Mouse (Mus musculus) midbrain, embryonic 11.5 days (tissue): Measurements from ENCODE around the gene Akap6. TPM values are rescaled to one million over a fixed set of nuclear protein-coding genes. Genes with fewer than 3 reads are reported as not detected.

Experiments used
- ATAC-seq: fragments of 200-750 bp; cut with Nextera tagmentation; 2 replicates; pipeline ENCODE4 v1.8.0; 2017; ENCODE audit warnings: moderate TSS enrichment, moderate library complexity; ENCODE audit not compliant: low FRiP score
- DNase-seq: peaks from one replicate; pipeline ENCODE4 v3.0.0; 2015; ENCODE audit warnings: low spot score; ENCODE audit errors: missing footprints
- H3K27ac ChIP-seq: fragments of 300-500 bp; sonication (generic); 2 replicates; pipeline ENCODE4 v1.5.1; 2014; ENCODE audit warnings: low read depth, low read length
- H3K27me3 ChIP-seq: fragments of 300-500 bp; sonication (generic); 2 replicates; pipeline ENCODE4 v1.6.1; 2014; ENCODE audit warnings: mild to moderate bottlenecking, low read length, moderate library complexity, mixed read lengths; ENCODE audit not compliant: control insufficient read depth, insufficient read depth
- H3K36me3 ChIP-seq: fragments of 300-500 bp; sonication (generic); 2 replicates; pipeline ENCODE4 v1.6.1; 2014; ENCODE audit warnings: mild to moderate bottlenecking, low read length, moderate library complexity, mixed read lengths; ENCODE audit not compliant: control insufficient read depth, insufficient read depth
- H3K4me1 ChIP-seq: fragments of 300-500 bp; sonication (generic); 2 replicates; pipeline ENCODE4 v1.6.1; 2014; ENCODE audit warnings: low read length; ENCODE audit not compliant: control insufficient read depth, insufficient read depth
- H3K4me2 ChIP-seq: fragments of 300-500 bp; sonication (generic); 2 replicates; pipeline ENCODE4 v1.6.1; 2014; ENCODE audit warnings: mild to moderate bottlenecking, moderate library complexity
- H3K4me3 ChIP-seq: fragments of 300-500 bp; sonication (generic); 2 replicates; pipeline ENCODE4 v1.5.1; 2014; ENCODE audit warnings: low read depth, low read length
- H3K9ac ChIP-seq: fragments of 300-500 bp; sonication (generic); 2 replicates; pipeline ENCODE4 v1.6.1; 2014; ENCODE audit warnings: low read length
- H3K9me3 ChIP-seq: fragments of 300-500 bp; sonication (generic); 2 replicates; pipeline ENCODE4 v1.6.1; 2016; ENCODE audit warnings: low read length; ENCODE audit not compliant: control insufficient read depth
- WGBS: fragments of 180-500 bp; shearing (Covaris S2); extraction: QIAGEN DNeasy Blood & Tissue Kit; methylation state at CpG from one replicate; pipeline ENCODE4 v1.1.7; 2014; 5-methylcytosine and 5-hydroxymethylcytosine counted together
- polyA plus RNA-seq: library from polyadenylated mRNA; unstranded; fragments of >200 nt; fragmentation: Nextera tagmentation; extraction: Ambion mirVana; gene quantifications from 2 replicates; pipeline ENCODE4 v1.2.1, GENCODE M21; 2014

The Akap6 gene
- polyA plus RNA-seq, 1 experiment from 2014 or later: 16.5 TPM

DNA sequence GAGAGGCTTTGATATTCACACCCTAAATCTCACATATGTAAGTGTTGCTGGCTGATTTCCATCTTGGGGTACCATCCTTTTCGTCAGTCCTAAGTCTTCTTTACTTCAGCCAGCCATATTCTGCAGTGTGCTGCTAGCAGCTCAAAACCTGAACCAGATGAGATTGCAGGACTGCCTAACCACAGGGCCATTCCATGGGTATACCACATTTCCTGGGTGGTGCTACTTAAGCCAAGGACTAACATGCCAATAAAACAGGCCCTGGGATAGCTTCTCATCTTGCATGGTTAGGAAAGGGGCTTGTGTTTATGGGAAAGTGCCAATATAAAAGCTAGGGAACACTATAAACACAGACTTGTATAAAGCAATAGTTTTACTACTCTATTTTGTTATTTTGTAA lies 7.6 kb upstream of the Akap6 start:
- no peak overlapping the region for H3K27ac ChIP-seq
- no peak overlapping the region for H3K9ac ChIP-seq
- no peak for DNase-seq
- H3K27me3 ChIP-seq: no peaks in the 10 kb centered on the region
- H3K4me3 ChIP-seq: no peak overlapping the region
- H3K4me1 ChIP-seq: no peaks in the 10 kb centered on the region
- H3K36me3 ChIP-seq: no peaks in the 10 kb centered on the region
- H3K9me3 ChIP-seq: no peaks in the 10 kb centered on the region
- no peak overlapping the region for H3K4me2 ChIP-seq
- 97% methylated on average over 1 of the region's 1 CpGs for WGBS
- no peak for ATAC-seq

DNA sequence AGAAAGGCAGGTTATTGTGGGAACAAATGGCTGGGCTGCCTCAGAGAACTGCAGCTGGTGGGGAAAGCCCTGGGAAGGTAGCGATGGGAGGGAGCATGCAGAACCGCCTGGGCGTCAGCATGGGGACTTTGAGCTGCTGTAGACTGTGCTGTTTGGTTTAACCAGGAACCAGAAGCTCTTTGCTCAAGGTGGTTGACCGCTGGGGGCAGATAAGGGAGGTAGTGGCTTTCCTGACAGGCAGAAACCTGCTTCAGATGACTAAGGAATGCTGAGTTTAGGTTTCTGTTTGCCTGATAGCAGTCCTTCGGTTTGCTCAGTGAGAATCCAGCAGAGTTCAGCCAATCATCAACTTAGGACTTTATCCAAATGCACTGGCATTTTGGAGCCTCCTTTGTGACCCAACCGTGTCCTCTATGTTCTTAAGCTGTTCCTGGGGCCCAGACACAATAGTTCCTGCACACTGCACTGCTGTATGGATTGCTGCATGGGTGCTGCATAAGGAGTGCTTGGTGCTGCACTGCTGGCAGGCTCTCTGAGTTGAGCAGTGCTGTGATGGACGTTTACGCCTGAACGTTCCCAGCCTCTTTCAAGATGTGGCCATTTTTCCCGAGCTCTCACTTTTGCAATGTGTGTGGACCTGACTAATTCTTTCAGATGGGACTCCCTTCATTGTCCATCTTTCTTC lies 6.8 kb upstream of the Akap6 start:
- WGBS: 60% methylated on average over 10 of the region's 10 CpGs
- no peak overlapping the region for H3K4me3 ChIP-seq
- H3K27me3 ChIP-seq: no peaks in the 10 kb centered on the region
- no peak overlapping the region for H3K9ac ChIP-seq
- H3K27ac ChIP-seq: no peak overlapping the region
- ATAC-seq (no peak), DNase-seq (peak; percentile 64)
- no peaks in the 10 kb centered on the region for H3K9me3 ChIP-seq
- no peaks in the 10 kb centered on the region for H3K36me3 ChIP-seq
- no peaks in the 10 kb centered on the region for H3K4me1 ChIP-seq
- H3K4me2 ChIP-seq: no peak overlapping the region

DNA sequence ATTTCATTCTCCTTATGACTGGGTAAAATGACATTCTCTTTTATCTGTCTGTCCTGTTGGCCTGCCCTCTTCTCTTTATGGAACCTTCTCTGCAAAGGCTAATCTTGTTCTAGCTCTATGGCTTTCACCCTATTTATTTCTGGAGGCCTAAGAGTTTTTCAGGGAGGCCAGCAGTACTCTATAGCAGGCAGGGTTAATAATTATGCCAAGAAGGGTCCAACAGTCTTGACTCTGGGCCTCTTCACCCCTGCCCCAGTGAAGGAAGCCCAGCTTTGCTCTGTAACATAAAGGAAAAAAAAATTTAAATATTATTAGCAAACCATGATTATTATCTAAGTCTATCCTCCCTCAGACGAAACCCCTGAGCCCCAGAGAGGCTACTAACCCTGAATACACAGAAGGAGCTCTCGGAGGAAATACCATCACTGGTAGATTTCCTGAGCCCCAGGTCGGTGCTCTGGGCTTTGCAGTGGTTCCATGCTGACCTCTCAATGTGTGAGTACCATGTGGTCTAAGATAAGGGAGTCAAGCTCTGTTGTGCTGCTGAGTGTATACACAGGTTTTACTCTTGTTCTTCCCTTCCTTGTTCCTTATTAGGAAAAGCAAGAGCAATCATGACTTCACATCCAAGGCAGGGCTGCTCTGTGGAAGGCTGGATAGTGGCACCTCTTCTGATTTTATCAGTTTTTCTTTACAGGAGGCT lies 1.6 kb upstream of the Akap6 start:
- H3K4me2 ChIP-seq: no peak overlapping the region
- H3K9me3 ChIP-seq: no peaks in the 10 kb centered on the region
- peak overlapping the region; percentile 71 for H3K27ac ChIP-seq
- WGBS: 74% methylated on average over 3 of the region's 3 CpGs
- H3K9ac ChIP-seq: no peak overlapping the region
- H3K4me1 ChIP-seq: peaks cover 25% of the 10 kb centered on the region
- H3K4me3 ChIP-seq: no peak overlapping the region
- ATAC-seq (no peak), DNase-seq (peak; percentile 54)
- no peaks in the 10 kb centered on the region for H3K36me3 ChIP-seq
- no peaks in the 10 kb centered on the region for H3K27me3 ChIP-seq

DNA sequence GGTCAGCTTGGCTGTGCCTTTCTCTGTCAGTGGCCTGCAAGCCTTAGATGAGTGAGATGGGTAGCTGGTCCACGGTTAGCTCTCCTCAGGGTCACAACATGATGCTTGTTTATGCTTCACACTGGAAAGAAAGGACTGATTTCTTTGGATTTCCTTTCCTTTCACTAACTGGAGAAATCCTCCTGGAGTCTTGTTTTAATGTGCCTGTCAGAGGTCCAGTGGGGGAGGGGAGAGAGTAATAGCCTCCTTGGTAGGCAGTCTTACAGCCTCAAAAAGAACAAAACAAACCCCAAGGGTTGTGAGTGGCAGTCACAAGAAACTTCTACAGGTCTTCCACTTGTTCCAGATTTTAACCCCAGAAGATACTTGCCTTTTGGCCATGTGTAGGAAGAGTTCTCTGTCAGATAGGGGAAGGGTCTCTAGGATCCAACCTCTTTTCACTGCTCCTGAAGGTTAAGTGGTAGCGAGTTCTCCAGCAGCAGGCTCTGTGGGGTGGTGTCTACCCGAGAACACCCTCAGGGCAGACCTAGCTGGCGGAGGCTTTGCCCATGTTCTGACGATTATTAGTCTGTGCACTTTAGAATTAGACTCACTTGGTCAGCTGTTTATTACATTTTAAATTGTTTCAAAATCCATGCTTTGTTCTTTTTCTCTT lies 780 bp upstream of the Akap6 start:
- Histone ChIP-seq H3K4me1 (peaks cover 25% of the 10 kb centered on the region), H3K4me3 (0 out of 2 replicates have a peak overlapping the region, but pooled peaks have one; percentile 43), H3K4me2 (peak overlapping the region; percentile 59), H3K9me3 (no peaks in the 10 kb centered on the region), H3K27me3 (no peaks in the 10 kb centered on the region), H3K36me3 (no peaks in the 10 kb centered on the region), H3K9ac (peak overlapping the region; percentile 36; the same call in 1 of the 2 replicates), H3K27ac (peak overlapping the region; percentile 71)
- peak; percentile 54 for ATAC-seq
- WGBS: 18% methylated on average over 5 of the region's 5 CpGs
- DNase-seq: peak; percentile 89

DNA sequence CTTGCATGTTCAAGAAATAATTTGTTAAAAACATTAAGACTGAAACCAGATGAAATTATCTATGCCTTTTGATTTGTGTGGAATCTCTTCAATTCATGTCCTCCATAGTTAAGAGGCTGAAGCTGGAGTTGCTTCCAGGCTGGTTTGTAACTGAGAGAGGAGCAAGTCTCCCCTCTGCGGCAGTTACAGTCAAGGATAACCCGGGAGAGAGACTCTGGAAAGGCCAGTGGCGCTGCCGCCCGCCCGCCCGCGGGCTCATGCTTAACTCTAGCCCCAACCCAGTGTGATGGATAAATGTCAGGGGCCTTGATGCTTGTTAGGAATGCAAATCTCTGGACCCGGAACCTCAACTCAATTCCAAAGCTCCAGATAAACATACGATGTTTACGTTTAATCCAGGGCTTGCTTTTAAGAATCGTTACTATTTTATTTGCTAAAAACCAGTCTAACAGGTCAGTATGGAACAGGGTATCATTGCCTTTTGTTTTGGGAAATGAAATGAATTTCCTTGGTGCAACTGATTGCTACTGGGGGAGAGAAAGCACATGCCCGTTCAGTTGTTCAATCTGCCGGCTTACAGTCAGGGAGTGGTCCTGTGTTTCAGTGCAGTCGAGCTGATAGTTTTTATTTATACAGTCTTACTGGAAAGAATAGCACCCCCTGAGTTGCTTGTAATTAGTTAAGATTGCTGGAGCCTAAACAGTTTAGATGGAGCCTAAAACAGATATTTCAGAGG lies 946 bp downstream of the Akap6 start:
- peak overlapping the region; percentile 43 for H3K4me3 ChIP-seq
- H3K27me3 ChIP-seq: no peaks in the 10 kb centered on the region
- WGBS: 12% methylated on average over 15 of the region's 15 CpGs
- H3K27ac ChIP-seq: peak overlapping the region; percentile 42
- peak overlapping the region; percentile 59 for H3K4me2 ChIP-seq
- no peaks in the 10 kb centered on the region for H3K9me3 ChIP-seq
- peak overlapping the region; percentile 67 for H3K9ac ChIP-seq
- H3K4me1 ChIP-seq: peaks cover 25% of the 10 kb centered on the region
- ATAC-seq: peak; percentile 47; the same call in 1 of the 2 replicates
- DNase-seq: peak; percentile 92
- H3K36me3 ChIP-seq: no peaks in the 10 kb centered on the region

DNA sequence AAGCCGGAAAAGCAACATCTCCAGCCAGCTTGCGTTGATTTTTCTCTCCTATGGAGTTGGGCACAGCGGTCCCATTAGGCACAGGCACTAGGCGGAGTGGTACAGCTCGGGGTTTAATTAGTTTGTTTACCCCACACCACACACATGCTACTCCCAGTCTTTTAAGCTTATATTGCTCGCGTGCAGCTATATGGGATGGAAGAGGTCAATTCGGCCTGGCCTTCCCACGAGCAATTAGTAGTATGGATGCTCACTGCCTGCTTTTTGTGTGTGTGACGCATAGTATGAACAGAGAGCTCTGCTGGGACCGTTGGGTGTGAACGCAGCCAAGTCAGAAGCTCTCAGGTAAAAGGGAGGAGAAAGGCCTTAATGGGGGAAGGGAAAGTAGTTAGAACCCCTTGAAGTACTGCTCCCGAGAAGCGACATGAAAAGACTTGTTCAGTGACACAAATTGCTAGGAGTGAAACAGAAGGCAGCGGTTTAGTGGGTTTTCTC lies 1.6 kb downstream of the Akap6 start:
- Histone ChIP-seq H3K27ac (peak overlapping the region; percentile 26; the same call in 1 of the 2 replicates), H3K4me3 (peak overlapping the region; percentile 43), H3K9me3 (no peaks in the 10 kb centered on the region), H3K4me2 (peak overlapping the region; percentile 59), H3K36me3 (no peaks in the 10 kb centered on the region), H3K27me3 (no peaks in the 10 kb centered on the region), H3K4me1 (peaks cover 25% of the 10 kb centered on the region), H3K9ac (peak overlapping the region; percentile 67)
- DNase-seq: peak; percentile 95
- WGBS: 17% methylated on average over 15 of the region's 15 CpGs
- ATAC-seq: peak; percentile 28; the same call in 1 of the 2 replicates

DNA sequence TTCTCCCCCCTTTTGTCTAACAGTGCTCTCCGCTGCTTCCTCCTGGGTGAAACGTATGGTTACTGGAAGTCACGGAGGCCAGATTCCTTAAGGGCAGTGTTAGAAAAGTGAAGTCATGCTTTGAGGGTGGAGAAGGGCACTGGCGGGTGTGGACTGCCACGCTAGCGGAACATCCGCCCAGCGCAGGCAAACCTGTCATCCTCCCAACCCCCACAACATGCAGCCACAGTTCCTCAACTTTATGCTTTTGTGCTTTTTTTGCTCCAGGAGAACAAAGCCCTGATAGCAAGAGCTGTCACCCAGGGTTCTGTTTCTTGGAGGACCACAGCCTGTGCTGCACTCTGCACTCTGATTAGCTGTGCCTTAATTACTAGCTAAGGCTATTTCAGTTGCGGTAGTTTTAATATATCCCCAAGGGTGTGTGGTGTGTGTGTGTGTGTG lies 2.0 kb downstream of the Akap6 start:
- DNase-seq (no peak), ATAC-seq (no peak)
- Histone ChIP-seq H3K9ac (peak overlapping the region; percentile 67), H3K4me2 (peak overlapping the region; percentile 59), H3K27me3 (no peaks in the 10 kb centered on the region), H3K9me3 (no peaks in the 10 kb centered on the region), H3K4me1 (peaks cover 25% of the 10 kb centered on the region), H3K36me3 (no peaks in the 10 kb centered on the region), H3K4me3 (peak overlapping the region; percentile 43), H3K27ac (peak overlapping the region; percentile 26; the same call in 1 of the 2 replicates)
- 24% methylated on average over 9 of the region's 9 CpGs for WGBS

DNA sequence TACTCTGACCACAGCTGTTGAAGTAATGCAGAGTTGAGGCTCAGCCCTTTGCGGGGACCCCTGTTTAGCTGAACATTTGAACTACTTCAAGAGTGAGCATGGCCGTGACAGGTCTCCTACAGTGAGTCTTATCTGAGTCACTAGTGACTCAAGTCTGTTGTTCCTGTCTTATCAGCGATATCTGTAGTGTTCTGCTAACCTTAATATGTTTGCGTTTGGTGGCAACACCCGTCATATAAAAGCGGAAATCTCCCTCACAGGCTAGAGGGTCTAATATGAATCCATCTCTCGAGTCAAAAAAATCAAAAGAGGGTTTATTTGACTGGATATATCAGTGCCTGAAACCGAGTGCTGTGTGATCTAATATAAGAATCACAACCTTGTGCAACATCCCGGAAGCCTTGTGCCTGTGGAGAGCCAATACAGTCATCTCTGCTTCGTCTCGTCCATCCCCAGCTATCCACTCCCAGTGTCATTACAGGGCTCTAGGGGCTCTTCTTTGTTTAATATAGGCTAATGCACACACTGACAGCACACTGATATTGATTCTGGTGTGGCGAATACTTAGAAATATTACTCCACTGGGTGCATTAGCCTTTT lies 3.3 kb downstream of the Akap6 start:
- 88% methylated on average over 12 of the region's 12 CpGs for WGBS
- Histone ChIP-seq H3K27me3 (no peaks in the 10 kb centered on the region), H3K4me3 (no peak overlapping the region), H3K4me2 (peak overlapping the region; percentile 3), H3K9ac (0 out of 2 replicates have a peak overlapping the region, but pooled peaks have one; percentile 3), H3K4me1 (peaks cover 25% of the 10 kb centered on the region), H3K36me3 (no peaks in the 10 kb centered on the region), H3K9me3 (no peaks in the 10 kb centered on the region), H3K27ac (no peak overlapping the region)
- DNase-seq (no peak), ATAC-seq (no peak)
